Mouse (Mus musculus) forebrain, embryonic 16.5 days (tissue): ENCODE results near the gene Adig. TPM values are rescaled to one million over a fixed set of nuclear protein-coding genes. Genes with fewer than 3 reads are reported as not detected.

Experiments used
- ATAC-seq: fragments of 200-750 bp; cut with Nextera tagmentation; 2 replicates; pipeline ENCODE4 v1.8.0; 2017; ENCODE audit warnings: mild to moderate bottlenecking, moderate library complexity
- H3K27ac ChIP-seq: fragments of 300-500 bp; sonication (generic); 2 replicates; pipeline ENCODE4 v1.5.1; 2014; ENCODE audit warnings: low read length, control low read depth
- H3K27me3 ChIP-seq: fragments of 300-500 bp; sonication (generic); replicated peaks from 2 replicates; pipeline ENCODE4 v1.6.1; 2014; ENCODE audit warnings: low read length; ENCODE audit not compliant: control insufficient read depth, insufficient read depth
- H3K36me3 ChIP-seq: fragments of 300-500 bp; sonication (generic); 2 replicates; pipeline ENCODE4 v1.6.1; 2014; ENCODE audit not compliant: control insufficient read depth, insufficient read depth
- H3K4me1 ChIP-seq: fragments of 300-500 bp; sonication (generic); replicated peaks from 2 replicates; pipeline ENCODE4 v1.6.1; 2014; ENCODE audit warnings: low read length; ENCODE audit not compliant: control insufficient read depth, insufficient read depth
- H3K4me2 ChIP-seq: fragments of 300-500 bp; sonication (generic); 2 replicates; pipeline ENCODE4 v1.6.1; 2014; ENCODE audit warnings: mild to moderate bottlenecking, low read length, control low read depth
- H3K4me3 ChIP-seq: fragments of 300-500 bp; sonication (generic); replicated peaks from 2 replicates; pipeline ENCODE4 v1.5.1; 2014; ENCODE audit warnings: mild to moderate bottlenecking, low read length, control low read depth
- H3K9ac ChIP-seq: fragments of 300-500 bp; sonication (generic); replicated peaks from 2 replicates; pipeline ENCODE4 v1.6.1; 2014; ENCODE audit warnings: low read depth, low read length, control low read depth
- H3K9me3 ChIP-seq: fragments of 300-500 bp; sonication (generic); 2 replicates; pipeline ENCODE4 v1.6.1; 2016; ENCODE audit warnings: low read length; ENCODE audit not compliant: control insufficient read depth
- WGBS: fragments of 180-500 bp; shearing (Covaris S2); extraction: QIAGEN DNeasy Blood & Tissue Kit; methylation state at CpG from one replicate; pipeline ENCODE4 v1.1.7; 2014; 5-methylcytosine and 5-hydroxymethylcytosine counted together
- polyA plus RNA-seq: library from polyadenylated mRNA; unstranded; fragments of >200 nt; fragmentation: Nextera tagmentation; extraction: Ambion mirVana; gene quantifications from 2 replicates; pipeline ENCODE4 v1.2.1, GENCODE M21; 2015

Gene Adig
- polyA plus RNA-seq, 1 experiment from 2014 or later = not detected

DNA sequence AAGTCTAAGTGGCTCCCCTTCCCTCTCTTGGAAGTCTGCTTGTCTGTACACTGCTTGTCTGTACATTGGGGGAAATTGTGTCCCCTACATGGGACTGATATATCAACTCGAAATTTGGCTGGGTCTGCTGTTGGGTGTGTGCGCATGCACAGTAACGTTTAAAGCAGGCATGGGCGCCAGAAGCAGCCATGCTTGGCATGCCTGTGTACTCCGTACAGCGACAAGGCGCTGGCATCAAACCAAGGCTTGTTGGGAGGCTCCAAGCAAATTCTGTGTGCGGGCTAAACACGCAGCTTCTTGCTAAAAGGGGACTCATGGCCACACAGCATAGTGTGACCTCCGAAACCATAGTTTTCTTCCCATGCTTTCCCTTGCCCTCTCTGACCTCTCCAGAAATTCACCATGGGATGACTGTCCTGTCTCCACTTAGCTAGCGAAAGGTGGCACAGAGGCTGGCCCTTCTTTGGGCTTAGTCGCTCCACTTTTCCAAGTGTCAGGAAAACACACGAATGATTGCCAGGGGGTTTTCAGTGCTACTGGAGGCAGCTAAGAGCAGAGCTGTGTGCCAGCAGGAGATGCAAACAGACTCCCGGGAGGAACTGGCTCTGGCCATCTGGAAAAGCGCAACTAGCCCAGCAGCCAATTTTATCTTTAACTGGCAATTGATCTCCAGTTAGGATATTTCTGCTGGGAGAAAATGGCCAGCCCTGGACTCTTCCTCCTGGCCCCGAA, 21.9 kb downstream of the Adig start:
- ATAC-seq = peak; percentile 92
- Histone ChIP-seq H3K9ac (no peak overlapping the region), H3K4me2 (peak overlapping the region; percentile 22)

GRCm38 (mm10) chr2:158534090-158534489, 31.7 kb downstream of the Adig start:
- Histone ChIP-seq H3K27me3 (no peaks in the 10 kb centered on the region), H3K4me3 (no peak overlapping the region)

More for the DNA sequence above, 21.9 kb downstream of the Adig start:
- Histone ChIP-seq H3K27me3 (no peaks in the 10 kb centered on the region), H3K4me3 (no peak overlapping the region), H3K27ac (peak overlapping the region; percentile 66; the same call in 1 of the 2 replicates), H3K4me1 (peaks cover 17% of the 10 kb centered on the region), H3K36me3 (no peaks in the 10 kb centered on the region), H3K9me3 (0 out of 2 replicates have a peak, but pooled peaks cover 3% of the 10 kb centered on the region)
- 59% methylated on average over 16 of the region's 16 CpGs for WGBS

DNA sequence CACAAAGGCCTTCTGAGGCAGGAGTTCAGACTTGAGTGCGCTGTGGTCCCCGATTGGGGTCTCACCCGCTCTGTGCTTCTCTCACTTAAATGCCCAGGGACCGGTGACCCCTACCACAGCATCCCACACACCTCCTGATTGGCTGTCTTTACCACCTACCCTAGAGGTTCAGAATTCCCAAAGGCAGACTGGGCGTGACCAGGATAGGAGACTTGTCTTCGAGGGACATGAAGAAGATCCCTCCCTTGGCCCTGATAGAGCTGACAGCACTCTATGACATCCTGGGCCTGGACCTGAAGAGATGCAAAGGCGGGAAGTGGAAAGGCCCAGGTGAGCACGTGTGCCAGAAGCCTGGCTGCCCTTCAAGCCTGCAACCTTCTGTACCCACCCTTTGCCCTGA, 32.1 kb downstream of the Adig start:
- H3K4me1 ChIP-seq = no peaks in the 10 kb centered on the region
- H3K36me3 ChIP-seq = no peaks in the 10 kb centered on the region
- 76% methylated on average over 8 of the region's 8 CpGs for WGBS
- no peak overlapping the region for H3K4me2 ChIP-seq
- no peak for ATAC-seq
- H3K9ac ChIP-seq = no peak overlapping the region
- H3K27me3 ChIP-seq = no peaks in the 10 kb centered on the region
- no peak overlapping the region for H3K27ac ChIP-seq
- H3K9me3 ChIP-seq = no peaks in the 10 kb centered on the region
- no peak overlapping the region for H3K4me3 ChIP-seq

More at GRCm38 (mm10) chr2:158534090-158534489, 31.7 kb downstream of the Adig start:
- 2% methylated on average over 4 of the region's 4 CpGs for WGBS
- no peaks in the 10 kb centered on the region for H3K4me1 ChIP-seq
- no peaks in the 10 kb centered on the region for H3K36me3 ChIP-seq
- H3K4me2 ChIP-seq = no peak overlapping the region
- no peak overlapping the region for H3K27ac ChIP-seq
- no peak overlapping the region for H3K9ac ChIP-seq
- no peaks in the 10 kb centered on the region for H3K9me3 ChIP-seq
- ATAC-seq = peak; percentile 69

DNA sequence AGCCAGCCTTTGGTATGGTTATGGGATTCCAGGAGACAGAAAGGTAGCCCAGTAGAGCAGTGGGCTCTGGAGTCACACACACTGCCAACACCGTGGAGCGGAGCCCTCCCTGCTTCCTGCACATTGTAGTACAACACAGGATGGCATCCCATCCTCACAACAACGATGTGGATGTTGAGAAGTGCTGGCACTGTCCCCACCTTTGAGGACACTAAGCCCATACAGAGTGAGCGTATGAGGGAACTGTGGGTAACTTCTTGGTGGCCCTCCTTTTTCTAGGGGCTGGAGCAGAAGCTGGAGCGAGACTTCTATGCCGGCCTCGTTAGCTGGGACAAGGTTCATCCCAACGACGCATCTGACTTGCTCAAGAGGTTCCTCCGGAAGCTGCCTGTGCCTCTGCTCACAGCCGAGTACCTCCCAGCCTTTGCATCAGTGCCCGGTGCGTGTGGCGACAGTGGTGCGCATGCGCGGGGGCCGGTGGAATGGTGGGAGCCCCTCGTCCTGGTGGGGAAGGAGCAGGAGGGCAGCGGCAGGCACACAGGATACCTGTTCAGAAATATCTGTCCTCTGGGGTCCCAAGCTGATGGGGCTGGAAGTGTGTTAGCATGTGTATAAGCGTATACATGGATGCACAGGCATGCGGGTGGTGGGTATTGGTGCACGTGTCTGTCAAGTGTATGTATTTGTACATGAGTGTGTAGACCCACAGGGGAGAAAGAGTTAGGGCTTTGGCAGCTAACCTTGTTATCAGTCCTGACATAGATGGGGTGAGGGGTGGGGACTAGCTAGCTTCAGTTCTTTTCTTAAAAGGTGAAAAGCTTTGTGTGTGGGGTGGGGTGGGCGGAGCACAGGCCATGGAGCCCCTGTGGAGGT, 37.3 kb downstream of the Adig start:
- Histone ChIP-seq H3K36me3 (no peaks in the 10 kb centered on the region), H3K27ac (no peak overlapping the region), H3K9ac (peak overlapping the region; percentile 37), H3K27me3 (no peaks in the 10 kb centered on the region), H3K4me1 (peaks cover 2% of the 10 kb centered on the region; the same call in 1 of the 2 replicates), H3K4me3 (peak overlapping the region; percentile 27), H3K4me2 (peak overlapping the region; percentile 48), H3K9me3 (no peaks in the 10 kb centered on the region)
- WGBS = 50% methylated on average over 24 of the region's 24 CpGs
- peak; percentile 43; the same call in 1 of the 2 replicates for ATAC-seq

DNA sequence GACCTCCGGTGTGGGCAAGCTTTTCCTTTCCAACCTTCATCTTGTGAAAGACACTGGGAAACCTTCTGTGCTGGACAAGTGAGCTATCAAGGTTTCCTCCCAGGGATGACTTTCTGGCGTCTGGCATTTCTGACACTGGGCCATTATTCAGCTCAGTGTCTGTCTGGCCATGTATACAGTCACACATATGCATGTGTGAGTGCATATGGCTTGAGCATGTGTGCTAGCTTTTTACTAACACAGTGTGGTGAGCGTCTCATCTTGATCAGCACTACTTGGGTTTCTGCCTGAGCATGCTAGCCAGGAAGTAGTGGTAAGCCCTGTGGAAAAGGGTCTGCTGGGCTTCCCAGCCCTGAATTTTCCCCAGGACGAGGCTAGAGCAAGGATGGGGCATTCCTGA, 38.9 kb downstream of the Adig start:
- H3K9ac ChIP-seq = no peak overlapping the region
- WGBS = 53% methylated on average over 4 of the region's 4 CpGs
- no peaks in the 10 kb centered on the region for H3K36me3 ChIP-seq
- ATAC-seq = peak; percentile 74
- H3K4me1 ChIP-seq = peaks cover 2% of the 10 kb centered on the region; the same call in 1 of the 2 replicates
- H3K9me3 ChIP-seq = no peaks in the 10 kb centered on the region
- H3K27ac ChIP-seq = no peak overlapping the region
- no peaks in the 10 kb centered on the region for H3K27me3 ChIP-seq
- no peak overlapping the region for H3K4me3 ChIP-seq
- H3K4me2 ChIP-seq = no peak overlapping the region

- WGBS = 61% methylated on average over 2 of the region's 2 CpGs
- Histone ChIP-seq H3K36me3 (no peaks in the 10 kb centered on the region), H3K4me1 (peaks cover 4% of the 10 kb centered on the region; the same call in 1 of the 2 replicates), H3K4me3 (no peak overlapping the region), H3K9ac (no peak overlapping the region), H3K27ac (no peak overlapping the region), H3K9me3 (no peaks in the 10 kb centered on the region), H3K27me3 (0 out of 2 replicates have a peak, but pooled peaks cover 5% of the 10 kb centered on the region), H3K4me2 (no peak overlapping the region)
- no peak for ATAC-seq
Observed at GRCm38 (mm10) chr2:158545266-158545665, 42.9 kb downstream of the Adig start.

- peaks cover 2% of the 10 kb centered on the region; the same call in 1 of the 2 replicates for H3K4me1 ChIP-seq
- H3K9ac ChIP-seq = peak overlapping the region; percentile 20; the same call in 1 of the 2 replicates
- peak; percentile 64 for ATAC-seq
- no peak overlapping the region for H3K27ac ChIP-seq
- peaks cover 5% of the 10 kb centered on the region; the same call in 1 of the 2 replicates for H3K27me3 ChIP-seq
- H3K4me2 ChIP-seq = no peak overlapping the region; the same call in 1 of the 2 replicates
- H3K4me3 ChIP-seq = no peak overlapping the region
- WGBS = 3% methylated on average over 17 of the region's 17 CpGs
- no peaks in the 10 kb centered on the region for H3K36me3 ChIP-seq
- no peaks in the 10 kb centered on the region for H3K9me3 ChIP-seq
Observed at GRCm38 (mm10) chr2:158546751-158547150, 44.3 kb downstream of the Adig start.

DNA sequence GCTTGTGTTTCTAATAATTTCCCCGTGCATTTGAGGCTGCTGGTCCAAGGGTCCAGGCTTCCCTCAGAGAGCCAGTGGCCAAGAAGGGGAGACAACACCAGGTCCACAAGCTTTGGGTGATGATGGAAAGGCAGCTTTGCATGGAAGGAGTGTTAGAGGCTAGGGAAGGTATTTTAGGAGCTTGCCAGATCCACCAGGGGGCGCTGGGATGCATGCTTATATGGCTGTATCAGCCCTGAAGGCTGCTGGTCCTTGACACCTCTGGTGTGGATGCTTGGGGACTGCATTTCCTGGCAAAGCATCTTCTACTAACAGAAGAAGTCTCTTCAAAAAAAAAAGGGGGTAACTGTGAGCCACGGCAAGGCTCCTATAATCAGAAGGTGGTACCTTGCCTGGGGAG, 47.7 kb downstream of the Adig start:
- Histone ChIP-seq H3K4me1 (peaks cover 12% of the 10 kb centered on the region), H3K27ac (no peak overlapping the region), H3K9ac (no peak overlapping the region), H3K36me3 (no peaks in the 10 kb centered on the region), H3K4me2 (no peak overlapping the region), H3K9me3 (no peaks in the 10 kb centered on the region), H3K4me3 (no peak overlapping the region), H3K27me3 (peaks cover 7% of the 10 kb centered on the region; the same call in 1 of the 2 replicates)
- 0% methylated on average over 3 of the region's 3 CpGs for WGBS
- peak; percentile 76 for ATAC-seq

DNA sequence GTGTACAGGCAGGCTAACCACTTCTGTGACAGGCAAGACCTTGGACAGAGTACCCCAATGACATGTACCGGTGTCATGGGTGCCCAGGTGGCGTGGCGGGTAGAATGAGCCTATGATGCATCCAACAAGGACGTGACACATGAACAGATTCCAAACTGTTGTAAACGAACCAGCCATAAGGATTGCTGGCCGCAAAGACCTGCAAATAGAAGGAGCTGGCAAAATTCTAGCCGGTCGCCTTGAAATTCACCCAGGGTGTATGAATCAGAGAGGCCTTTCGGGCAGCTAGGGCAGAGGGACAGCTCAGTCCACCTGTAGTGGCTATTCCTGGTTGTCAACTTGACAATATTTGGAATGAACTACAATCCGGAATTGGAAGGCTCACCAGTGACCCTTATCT, 52.0 kb downstream of the Adig start:
- Histone ChIP-seq H3K36me3 (no peaks in the 10 kb centered on the region), H3K27ac (no peak overlapping the region), H3K4me1 (peaks cover 24% of the 10 kb centered on the region), H3K27me3 (peaks cover 5% of the 10 kb centered on the region; the same call in 1 of the 2 replicates), H3K4me3 (no peak overlapping the region), H3K9ac (no peak overlapping the region), H3K9me3 (no peaks in the 10 kb centered on the region), H3K4me2 (no peak overlapping the region)
- no peak for ATAC-seq
- 23% methylated on average over 10 of the region's 10 CpGs for WGBS
